Comparison of ENCODE assay signal across 10 mouse cellular contexts in genomic region chr2:152819097-152819624, GRCm38 (mm10). TPM values are rescaled to one million over a fixed set of nuclear protein-coding genes. Genes with fewer than 3 reads are reported as not detected.
DNase-seq lines count a peak whose midpoint lies in the region; ATAC-seq and TF ChIP-seq lines count a peak whose summit lies in the region.
"Had no signal": no experiment of that assay in that cellular context is flagged by ENCODE, and none has a peak within 500 bp of the region (broad histone marks: within the 10 kb centered on the region; RNA-seq: fewer than 3 reads in every experiment).

No protein-coding gene starts in this region.

- no peak overlapping the region for H3K9ac ChIP-seq in kidney, postnatal 0 days (ENCODE audit: low read depth, low read length)
- H3K9ac ChIP-seq in ES-Bruce4 (ENCODE audit: low read depth, poor library complexity, severe bottlenecking): 0 out of 2 replicates have a peak overlapping the region, but pooled peaks have one; percentile 10
- no peak overlapping the region for H3K9ac ChIP-seq in heart, postnatal 0 days (replicated peaks; ENCODE audit: low read depth, low read length)
- H3K9ac ChIP-seq: midbrain, embryonic 15.5 days had no signal

- intact Hi-C loops in gastrocnemius, adult 2 months (cut with DNase I): loop anchor here (2.0 kb wide), 1 partner anchor 30 kb away; no protein-coding TSS in a partner anchor
- intact Hi-C loops in gastrocnemius, postnatal 36 days (cut with DNase I): no loop called here

- 0 out of 2 replicates have a peak, but pooled peaks cover 3% of the 10 kb centered on the region for H3K36me3 ChIP-seq in kidney, postnatal 0 days (ENCODE audit: insufficient read depth, low read length)
- no peaks in the 10 kb centered on the region; the same call in 1 of the 2 replicates for H3K36me3 ChIP-seq in ES-Bruce4 (ENCODE audit: control insufficient read depth, insufficient read depth, low read length, poor library complexity, severe bottlenecking)
- H3K36me3 ChIP-seq in heart, postnatal 0 days (replicated peaks; ENCODE audit: control insufficient read depth, insufficient read depth, low read length): peaks cover 4% of the 10 kb centered on the region; the same call in 1 of the 2 replicates

- DNase-seq in gastrocnemius, adult 2 months: no peak
- no peak for DNase-seq in gastrocnemius, postnatal 36 days
- DNase-seq in kidney, postnatal 0 days (ENCODE audit: low spot score): no peak
- no peak for DNase-seq in kidney, postnatal 4 days
- DNase-seq in heart, postnatal 0 days (ENCODE audit: low spot score): no peak
- DNase-seq in MN1 (ENCODE audit: low spot score): no peak
- no peak for DNase-seq in ovary, adult 18-20 months (ENCODE audit: low spot score)
- DNase-seq: thymus, adult 18-20 months had no signal

- no peak for TF ChIP-seq EP300 in ES-Bruce4 (IDR thresholded peaks at IDR 0.05; ENCODE audit: insufficient read depth, low read depth, low read length)
- TF ChIP-seq EP300 in heart, postnatal 0 days (IDR thresholded peaks at IDR 0.05; ENCODE audit: low read depth): no peak

- peaks cover 49% of the 10 kb centered on the region for H3K4me1 ChIP-seq in kidney, postnatal 0 days (replicated peaks; ENCODE audit: insufficient read depth, low read length)
- peaks cover 15% of the 10 kb centered on the region for H3K4me1 ChIP-seq in ES-Bruce4 (ENCODE audit: control insufficient read depth, insufficient read depth, low read length)
- H3K4me1 ChIP-seq in heart, postnatal 0 days (ENCODE audit: control insufficient read depth, insufficient read depth): peaks cover 67% of the 10 kb centered on the region

- no peak for ATAC-seq in kidney, postnatal 0 days (replicated peaks; ENCODE audit: low FRiP score, low read depth)
- no peak for ATAC-seq in heart, postnatal 0 days (ENCODE audit: insufficient read depth, low read depth)

- WGBS in kidney, postnatal 0 days: 92% methylated on average over 3 of the region's 3 CpGs
- 86% methylated on average over 3 of the region's 3 CpGs for WGBS in heart, postnatal 0 days

- TF ChIP-seq POLR2A in ES-Bruce4 (IDR thresholded peaks at IDR 0.05; ENCODE audit: insufficient read depth, low read length): no peak

- H3K4me3 ChIP-seq in gastrocnemius, adult 2 months: peak overlapping the region; percentile 38
- no peak overlapping the region for H3K4me3 ChIP-seq in kidney, postnatal 0 days (replicated peaks; ENCODE audit: low read depth, low read length)
- no peak overlapping the region for H3K4me3 ChIP-seq in ES-Bruce4 (ENCODE audit: low read depth, low read length)
- H3K4me3 ChIP-seq in heart, postnatal 0 days (ENCODE audit: low read depth, low read length): no peak overlapping the region
- H3K4me3 ChIP-seq: midbrain, embryonic 15.5 days had no signal

- no peak overlapping the region for H3K4me2 ChIP-seq in kidney, postnatal 0 days (ENCODE audit: low read length)
- H3K4me2 ChIP-seq in heart, postnatal 0 days (ENCODE audit: low read depth, low read length): no peak overlapping the region
- H3K4me2 ChIP-seq: midbrain, embryonic 15.5 days had no signal

- H3K27ac ChIP-seq in gastrocnemius, adult 2 months: peak overlapping the region; percentile 93
- H3K27ac ChIP-seq in kidney, postnatal 0 days: peak overlapping the region; percentile 87; the same call in 1 of the 2 replicates
- H3K27ac ChIP-seq in ES-Bruce4 (ENCODE audit: insufficient read depth, low read length): peak overlapping the region; percentile 79
- H3K27ac ChIP-seq in heart, postnatal 0 days (ENCODE audit: low read depth): peak overlapping the region; percentile 93

- no peaks in the 10 kb centered on the region for H3K27me3 ChIP-seq in kidney, postnatal 0 days (ENCODE audit: insufficient read depth, low read length)
- H3K27me3 ChIP-seq in ES-Bruce4 (ENCODE audit: control insufficient read depth, insufficient read depth, low read length, poor library complexity, severe bottlenecking): no peaks in the 10 kb centered on the region
- no peaks in the 10 kb centered on the region for H3K27me3 ChIP-seq in heart, postnatal 0 days (ENCODE audit: control insufficient read depth, insufficient read depth, low read length)
- H3K27me3 ChIP-seq: midbrain, embryonic 15.5 days had no signal

- no peaks in the 10 kb centered on the region for H3K9me3 ChIP-seq in kidney, postnatal 0 days (replicated peaks; ENCODE audit: low read length)
- no peaks in the 10 kb centered on the region for H3K9me3 ChIP-seq in ES-Bruce4 (replicated peaks; ENCODE audit: control insufficient read depth, insufficient read depth, low read length, poor library complexity, severe bottlenecking)
- no peaks in the 10 kb centered on the region for H3K9me3 ChIP-seq in heart, postnatal 0 days (replicated peaks; ENCODE audit: control insufficient read depth, low read length)
- H3K9me3 ChIP-seq: midbrain, embryonic 15.5 days had no signal

- no peak for TF ChIP-seq CTCF in gastrocnemius, adult 2 months (IDR thresholded peaks at IDR 0.05)
- TF ChIP-seq CTCF in kidney, postnatal 0 days (IDR thresholded peaks at IDR 0.05; ENCODE audit: low read depth): no peak
- no peak for TF ChIP-seq CTCF in ES-Bruce4 (IDR thresholded peaks at IDR 0.05; ENCODE audit: low read depth, low read length)
- no peak for TF ChIP-seq CTCF in heart, postnatal 0 days (IDR thresholded peaks at IDR 0.05; ENCODE audit: low read depth)

RNA-seq across cellular contexts. Expression of gene Bcl2l1, which starts 12.4 kb away (rescaled TPM):
- total RNA-seq in gastrocnemius, adult 2 months (2021): 10 to 100 TPM; 15.7 to 40.3 TPM
- 10 to 100 TPM; 15.4 to 17.6 TPM for total RNA-seq in gastrocnemius, postnatal 36 days (2021)
- 95.6 and 98.7 TPM in 2 replicates for polyA plus RNA-seq in kidney, postnatal 0 days (2015; fragmentation: Nextera tagmentation; extraction: Ambion mirVana)
- polyA plus RNA-seq in ES-Bruce4 (2011; ENCODE audit: insufficient read depth, insufficient read length, low read depth, missing spikeins): 108 TPM in 2 replicates
- total RNA-seq in heart, postnatal 0 days (2014; rRNA removed; ENCODE audit: low replicate concordance): 60.9 and 75.6 TPM in 2 replicates
- 34.5 and 35.0 TPM in 2 replicates for polyA plus RNA-seq in heart, postnatal 0 days (2015; fragmentation: Nextera tagmentation; extraction: Ambion mirVana)

RNA-seq across cellular contexts. Expression of gene Tpx2, which starts 28.6 kb away (rescaled TPM):
- total RNA-seq in gastrocnemius, adult 2 months (2021): 1 to 10 TPM; 1.1 to 1.7 TPM
- 1 to 10 TPM; 1.4 to 1.9 TPM for total RNA-seq in gastrocnemius, postnatal 36 days (2021)
- 37.3 and 41.4 TPM in 2 replicates for polyA plus RNA-seq in kidney, postnatal 0 days (2015; fragmentation: Nextera tagmentation; extraction: Ambion mirVana)
- 183 TPM in 2 replicates for polyA plus RNA-seq in ES-Bruce4 (2011; ENCODE audit: insufficient read depth, insufficient read length, low read depth, missing spikeins)
- total RNA-seq in heart, postnatal 0 days (2014; rRNA removed; ENCODE audit: low replicate concordance): 8.1 and 13.6 TPM in 2 replicates
- polyA plus RNA-seq in heart, postnatal 0 days (2015; fragmentation: Nextera tagmentation; extraction: Ambion mirVana): 15.0 and 15.1 TPM in 2 replicates
